Mouse (Mus musculus) bone marrow, adult 2 months (tissue): Measurements from ENCODE around the gene Wdr83.
"Not testable (repeated sequence)": the region's sequence is repeated elsewhere in the genome, so short reads cannot be mapped to it uniquely, and the experiment has no call there.

Experiments
- CTCF ChIP-seq: fragments of 200-500 bp; IDR thresholded peaks from 2 replicates; pipeline ENCODE4 v1.5.1; 2011; ENCODE audit warnings: low read length, control low read depth; ENCODE audit not compliant: control insufficient read depth, insufficient read depth
- POLR2A ChIP-seq: fragments of 200-500 bp; IDR thresholded peaks from 2 replicates; pipeline ENCODE4 v1.6.1; 2011; ENCODE audit warnings: low read depth, mild to moderate bottlenecking, control low read depth, low read length, borderline replicate concordance; ENCODE audit not compliant: control insufficient read depth

- TF ChIP-seq POLR2A, CTCF: not testable (repeated sequence)
Measured at GRCm38 (mm10) chr8:85120251-85120650, 39.1 kb upstream of the Wdr83 start.
